Mouse (Mus musculus): ENCODE measurements around the gene Prkca. TPM values are rescaled to one million over a fixed set of nuclear protein-coding genes. Genes with fewer than 3 reads are reported as not detected.

Prkca gene
- total RNA-seq, 2 experiments from 2014 or later: 211 to 241 TPM

DNA sequence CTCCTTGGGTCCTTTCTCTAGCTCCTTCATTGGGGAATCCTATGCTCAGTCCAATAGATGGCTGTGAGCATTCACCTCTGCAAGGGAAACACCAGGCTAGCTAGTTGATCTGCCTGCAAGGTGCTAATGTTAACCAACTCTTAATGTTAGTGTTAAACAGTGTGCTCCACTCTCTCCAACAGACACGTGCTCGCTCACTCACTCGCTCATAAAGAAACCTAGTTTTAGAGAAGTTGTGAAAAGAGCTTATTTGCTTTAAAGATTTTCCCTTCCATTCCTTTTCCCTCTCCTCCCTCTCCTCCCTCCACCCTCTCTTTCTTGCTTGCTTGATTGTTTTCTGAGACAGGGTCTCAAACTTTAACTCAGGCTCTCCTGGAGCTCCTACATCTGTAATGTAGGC is 266.2 kb downstream of the Prkca start:
- Histone ChIP-seq H3K27ac (no peak overlapping the region), H3K4me3 (no peak overlapping the region)
- no peak for DNase-seq (ENCODE audit: low spot score in 2 of 2)
- TF ChIP-seq CTCF (conservative IDR thresholded peaks at IDR 0.05): no peak

DNA sequence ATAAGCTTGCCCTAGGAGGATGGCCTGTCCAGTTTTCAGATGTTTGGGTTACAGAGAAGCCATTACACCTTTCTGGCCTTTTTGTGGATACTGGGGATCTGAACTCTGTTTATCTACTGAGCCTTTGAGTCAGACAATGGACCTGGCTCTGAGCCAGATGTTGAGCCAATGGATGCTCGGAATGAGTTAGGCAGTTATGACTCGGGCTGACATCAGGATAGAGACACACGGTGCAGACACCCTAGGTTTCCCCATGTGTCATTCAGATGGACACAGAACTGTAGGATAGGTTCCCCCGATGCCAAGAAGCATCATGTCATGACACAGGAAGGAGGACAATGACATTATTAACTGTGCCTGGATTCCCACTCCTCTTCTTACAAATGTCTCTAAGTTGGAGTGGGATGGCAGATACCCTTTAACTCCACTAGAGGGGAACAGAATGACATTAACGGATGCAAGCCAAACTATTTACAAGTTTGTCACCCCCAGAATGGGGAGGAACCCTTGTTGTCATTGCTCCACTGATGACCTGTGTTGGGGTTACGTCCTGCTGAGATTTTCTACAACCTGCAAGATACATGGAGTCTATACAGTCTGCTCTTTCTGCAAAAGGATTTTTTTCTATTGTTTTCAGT is 271.0 kb downstream of the Prkca start:
- Histone ChIP-seq H3K27ac (no peak overlapping the region; the same call in 1 of the 2 replicates), H3K4me3 (no peak overlapping the region)
- no peak for DNase-seq (ENCODE audit: low spot score in 2 of 2)
- peak; percentile 73 for TF ChIP-seq CTCF (conservative IDR thresholded peaks at IDR 0.05)

DNA sequence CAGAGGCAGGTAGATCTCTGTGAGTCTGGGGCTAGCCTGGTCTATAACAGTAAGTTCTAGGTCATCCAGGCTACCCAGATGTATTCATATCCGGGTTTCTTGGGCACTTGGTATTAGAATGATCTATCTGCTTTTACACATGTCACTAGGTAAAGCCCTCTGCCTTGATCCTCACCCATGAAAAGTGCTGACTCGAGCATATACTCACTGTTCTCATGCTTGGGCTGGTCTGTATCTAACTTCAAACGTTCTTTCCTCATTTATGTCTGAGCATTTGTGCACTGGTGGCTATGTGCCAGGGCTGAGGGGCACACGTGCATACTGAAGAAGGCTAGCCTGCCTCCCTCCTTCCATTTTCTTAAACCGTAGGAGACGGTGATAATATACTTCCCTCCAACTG is 272.5 kb downstream of the Prkca start:
- no peak overlapping the region for H3K4me3 ChIP-seq
- TF ChIP-seq CTCF (conservative IDR thresholded peaks at IDR 0.05): no peak
- H3K27ac ChIP-seq: no peak overlapping the region
- DNase-seq (ENCODE audit: low spot score in 2 of 2): no peak

DNA sequence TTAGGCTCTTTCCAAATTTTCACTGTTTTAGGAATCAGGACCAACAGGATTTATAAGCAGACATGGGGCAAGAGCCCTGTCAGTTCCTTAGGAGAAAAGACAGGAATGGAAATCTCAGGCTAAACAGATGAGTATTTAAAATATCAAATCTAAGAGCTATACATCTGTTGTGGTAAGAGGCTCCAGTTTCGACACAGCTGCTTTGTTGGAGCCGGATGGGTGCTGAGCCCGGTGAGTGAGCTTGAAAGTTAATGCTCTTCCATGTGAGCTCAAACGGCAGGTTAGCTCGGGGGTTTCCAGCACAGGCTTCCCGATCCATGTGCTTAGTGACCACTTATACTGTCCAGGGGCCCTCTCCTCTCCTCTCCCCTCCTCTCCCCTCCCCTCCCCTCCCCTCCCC is 273.7 kb downstream of the Prkca start:
- no peak for DNase-seq (ENCODE audit: low spot score in 2 of 2)
- H3K4me3 ChIP-seq: no peak overlapping the region
- TF ChIP-seq CTCF (conservative IDR thresholded peaks at IDR 0.05): no peak

DNA sequence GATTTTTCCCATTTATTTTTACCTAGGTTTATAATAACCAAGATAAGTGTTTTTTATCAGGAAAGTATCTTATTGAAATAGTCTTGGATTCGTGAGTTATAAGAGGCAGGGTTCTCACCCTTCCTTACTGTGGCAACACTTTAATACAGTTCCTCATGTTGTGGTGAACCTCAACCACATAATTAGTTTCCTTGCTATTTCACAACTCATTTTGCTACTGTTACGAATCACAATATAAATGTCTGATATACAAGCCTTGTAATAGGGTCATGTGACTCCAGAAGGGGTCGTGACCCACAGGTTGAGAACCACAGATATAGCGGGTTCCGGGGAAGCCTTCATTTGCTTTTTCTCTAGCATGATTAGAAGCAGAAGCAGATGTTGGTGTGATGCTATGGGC is 275.3 kb downstream of the Prkca start:
- DNase-seq (ENCODE audit: low spot score in 2 of 2): no peak
- Histone ChIP-seq H3K4me3 (no peak overlapping the region), H3K27ac (no peak overlapping the region)
- TF ChIP-seq CTCF (conservative IDR thresholded peaks at IDR 0.05): no peak

More for the DNA sequence above, 273.7 kb downstream of the Prkca start:
- H3K27ac ChIP-seq: no peak overlapping the region

DNA sequence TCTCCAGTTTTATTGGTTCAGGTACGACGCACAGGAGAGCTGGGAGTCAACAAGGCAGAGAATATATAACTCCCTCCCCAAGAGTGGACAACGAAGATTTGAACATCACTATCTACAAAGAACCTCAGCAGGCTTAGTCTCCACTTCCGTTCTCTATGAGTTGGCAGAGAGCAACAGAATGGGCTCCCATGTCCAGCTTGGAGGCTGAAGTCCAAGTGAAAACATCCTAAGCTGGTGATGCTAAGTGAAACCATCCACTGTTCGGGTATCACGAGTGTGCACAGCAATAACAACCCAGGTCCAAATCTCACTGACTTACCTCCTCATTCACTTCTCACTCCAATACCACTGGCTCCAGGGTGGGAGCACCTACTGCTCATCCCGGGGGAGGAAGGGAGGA is 276.6 kb downstream of the Prkca start:
- Histone ChIP-seq H3K4me3 (no peak overlapping the region), H3K27ac (no peak overlapping the region)
- TF ChIP-seq CTCF (conservative IDR thresholded peaks at IDR 0.05): no peak
- DNase-seq (ENCODE audit: low spot score in 2 of 2): no peak

DNA sequence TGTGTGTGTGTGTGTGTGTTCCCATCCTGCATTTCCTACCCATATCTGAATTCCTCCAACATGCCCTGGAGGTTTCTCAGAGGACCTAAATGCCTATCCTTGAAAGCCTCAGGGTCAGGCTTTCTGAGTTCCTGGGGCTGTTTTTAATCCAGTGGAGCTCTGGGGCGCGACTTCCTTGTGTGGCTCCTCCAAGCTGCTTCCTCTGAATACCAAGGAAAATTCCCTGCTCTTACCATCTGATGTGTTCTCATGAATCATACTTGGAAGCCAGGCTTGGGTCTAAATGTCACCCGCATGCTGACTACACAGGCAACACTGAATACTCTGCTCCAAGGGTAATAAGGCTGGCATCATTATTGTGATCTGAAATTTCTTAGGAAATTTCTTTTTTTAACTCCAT is 279.3 kb downstream of the Prkca start:
- peak in 1 of 2 experiments; percentile 52 for DNase-seq (ENCODE audit: low spot score in 2 of 2)

DNA sequence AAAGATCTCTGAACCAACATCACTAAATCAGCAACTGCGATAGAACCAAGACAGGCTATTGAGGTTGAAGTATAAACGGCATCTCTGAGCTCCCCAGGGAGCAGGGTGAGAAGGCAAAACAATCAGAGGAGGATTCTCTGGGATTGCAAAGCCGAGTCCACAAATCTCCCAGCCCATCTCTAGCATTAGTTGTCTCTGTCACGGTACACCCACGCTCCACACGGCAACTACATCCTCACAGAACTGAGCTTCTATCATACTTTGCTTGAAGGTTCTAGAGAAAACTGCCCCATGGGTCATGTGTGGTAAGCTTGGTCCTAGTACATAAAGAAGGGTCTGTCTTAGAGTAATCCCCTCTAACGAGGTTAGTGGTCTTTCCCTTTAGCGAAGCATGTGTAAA is 280.6 kb downstream of the Prkca start:
- peak overlapping the region; percentile 63 for H3K27ac ChIP-seq

More for the DNA sequence above, 279.3 kb downstream of the Prkca start:
- TF ChIP-seq CTCF (conservative IDR thresholded peaks at IDR 0.05): no peak
- Histone ChIP-seq H3K27ac (peak overlapping the region; percentile 78; the same call in 1 of the 2 replicates), H3K4me3 (no peak overlapping the region)

DNA sequence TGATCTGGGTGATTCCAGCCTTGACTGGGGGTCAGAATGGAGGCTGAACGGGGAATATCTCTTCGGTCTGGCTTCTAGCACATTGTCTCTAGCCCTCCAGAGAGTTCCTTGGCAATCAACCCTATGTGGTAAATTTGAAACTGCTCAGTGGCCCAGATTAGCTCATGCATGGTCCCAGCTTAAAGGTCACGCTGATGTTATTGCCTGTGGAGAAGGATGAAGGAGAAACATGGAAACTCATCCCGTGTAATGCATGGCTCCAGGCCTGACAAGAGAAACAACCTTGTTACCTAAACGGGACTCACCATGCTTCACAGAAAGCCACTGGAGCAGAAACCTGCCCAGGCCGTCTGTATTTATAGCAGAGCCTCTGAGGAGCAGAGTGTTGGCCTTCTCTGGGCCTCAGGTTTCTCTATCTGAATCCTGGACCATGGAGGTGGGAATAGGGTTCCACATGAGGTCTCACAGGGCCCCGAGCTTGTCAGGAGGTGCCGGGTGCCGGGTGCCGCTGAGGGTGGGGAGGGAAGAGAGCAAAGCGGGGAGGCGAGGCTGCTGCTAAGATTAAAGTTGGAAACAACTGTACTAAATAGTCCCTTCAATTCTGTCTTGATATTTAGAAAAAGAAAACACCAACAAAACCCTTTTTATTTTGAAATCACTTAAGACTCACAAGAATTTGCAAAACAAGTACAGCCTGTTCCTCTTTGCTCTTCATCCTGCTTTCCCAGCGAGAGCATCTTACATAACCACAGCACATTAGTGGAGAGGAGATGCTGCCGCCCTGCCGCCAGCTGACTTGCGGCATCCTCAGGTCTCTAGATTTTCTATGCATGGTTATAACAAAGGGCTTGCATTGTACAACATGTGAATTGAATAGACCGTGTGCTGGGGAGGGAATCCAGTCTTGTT is 281.9 kb downstream of the Prkca start:
- peak; percentile 48 to 63 for DNase-seq (ENCODE audit: low spot score in 2 of 2)
- Histone ChIP-seq H3K4me3 (no peak overlapping the region), H3K27ac (peak overlapping the region; percentile 88)
- peak; percentile 30; the same call in 1 of the 2 replicates for TF ChIP-seq CTCF (conservative IDR thresholded peaks at IDR 0.05)

More for the DNA sequence above, 280.6 kb downstream of the Prkca start:
- peak in 1 of 2 experiments; percentile 21 for DNase-seq (ENCODE audit: low spot score in 2 of 2)
- no peak for TF ChIP-seq CTCF (conservative IDR thresholded peaks at IDR 0.05)
- H3K4me3 ChIP-seq: no peak overlapping the region

DNA sequence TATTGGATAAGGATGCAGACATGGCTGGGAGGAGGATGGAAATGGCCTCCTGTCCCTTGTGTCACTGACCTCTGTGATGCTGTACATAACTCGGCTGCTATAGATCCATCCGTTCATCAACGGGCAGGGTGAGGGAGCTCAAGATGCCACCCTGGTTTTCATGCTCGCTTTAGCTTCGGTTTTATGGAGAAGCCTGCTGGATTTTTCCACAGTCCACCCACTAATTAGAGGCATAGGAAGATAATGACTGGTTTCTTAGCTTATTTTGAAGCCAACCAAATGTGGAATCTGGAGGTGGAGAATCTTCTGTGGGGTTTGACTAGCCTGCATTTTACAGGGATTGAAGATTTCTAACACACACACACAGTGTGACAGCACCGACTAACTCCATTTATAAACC is 286.6 kb downstream of the Prkca start:
- H3K27ac ChIP-seq: peak overlapping the region; percentile 5
- TF ChIP-seq CTCF (conservative IDR thresholded peaks at IDR 0.05): no peak
- H3K4me3 ChIP-seq: no peak overlapping the region
- peak in 1 of 2 experiments; percentile 8 for DNase-seq (ENCODE audit: low spot score in 2 of 2)

DNA sequence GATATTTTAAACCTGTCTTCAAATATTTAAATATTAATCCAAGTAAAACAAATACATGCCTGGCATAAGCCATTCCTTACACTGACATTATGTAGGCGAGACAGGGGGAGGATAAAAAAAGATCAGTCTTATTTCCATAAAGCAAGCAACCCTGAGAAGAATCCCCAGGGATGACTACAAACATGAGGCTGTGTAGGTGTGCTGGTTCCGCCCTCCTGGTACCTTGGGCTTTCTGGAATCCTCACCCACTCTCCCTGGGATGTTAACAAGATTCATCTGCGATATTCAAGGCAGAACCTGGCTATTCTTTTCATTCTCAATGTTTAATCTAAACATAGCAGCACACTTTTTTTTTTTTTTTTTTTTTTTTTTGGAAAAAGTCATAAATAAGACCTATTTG is 289.1 kb downstream of the Prkca start:
- Histone ChIP-seq H3K4me3 (no peak overlapping the region), H3K27ac (0 out of 2 replicates have a peak overlapping the region, but pooled peaks have one; percentile 32)
- TF ChIP-seq CTCF (conservative IDR thresholded peaks at IDR 0.05): no peak
- DNase-seq (ENCODE audit: low spot score in 2 of 2): peak in 1 of 2 experiments; percentile 5

DNA sequence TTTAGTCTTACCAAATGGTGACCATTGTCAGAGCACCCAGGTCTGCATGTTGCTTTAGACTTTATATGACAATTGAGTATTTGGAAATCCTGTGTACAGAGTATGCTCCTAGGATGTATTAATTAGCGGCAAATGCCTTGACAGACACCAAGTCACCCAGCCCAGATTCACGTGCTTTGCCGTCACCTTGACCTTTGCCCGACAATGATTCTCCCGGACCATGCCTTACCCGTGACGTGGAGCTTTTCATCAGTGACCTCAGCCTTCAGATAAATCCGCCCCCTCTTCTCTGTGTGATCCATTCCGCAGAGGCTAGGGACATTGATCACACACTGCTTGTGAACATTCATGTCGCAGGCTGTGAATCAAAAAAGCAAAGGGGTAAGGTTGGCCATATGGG is 290.0 kb downstream of the Prkca start:
- Histone ChIP-seq H3K27ac (peak overlapping the region; percentile 48; the same call in 1 of the 2 replicates), H3K4me3 (no peak overlapping the region)
- no peak for DNase-seq (ENCODE audit: low spot score in 2 of 2)
- TF ChIP-seq CTCF (conservative IDR thresholded peaks at IDR 0.05): no peak

DNA sequence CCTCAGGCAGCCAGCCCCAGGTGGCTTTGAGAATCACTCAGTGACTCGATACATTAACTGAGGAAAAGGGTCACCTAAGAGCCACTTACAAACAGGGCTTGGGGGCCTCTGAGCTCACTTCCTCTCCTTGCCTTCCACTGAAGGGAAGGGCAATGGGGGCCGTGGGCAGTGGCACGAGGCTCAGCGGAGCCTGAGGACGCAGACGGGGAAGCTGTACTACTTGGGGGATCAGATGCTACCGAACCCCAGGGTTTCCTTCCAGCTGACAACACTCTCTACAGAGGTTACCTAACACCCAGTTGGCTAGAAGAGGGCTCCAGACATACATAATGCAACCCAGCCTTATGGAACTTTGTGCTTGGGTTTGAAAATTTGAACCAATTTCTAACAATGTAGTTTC is 302.1 kb downstream of the Prkca start:
- no peak for TF ChIP-seq CTCF (conservative IDR thresholded peaks at IDR 0.05)
- no peak for DNase-seq (ENCODE audit: low spot score in 2 of 2)
- H3K4me3 ChIP-seq: no peak overlapping the region
- no peak overlapping the region for H3K27ac ChIP-seq
